Comparison of ENCODE assay signal across 10 mouse cellular contexts in the genomic region with DNA sequence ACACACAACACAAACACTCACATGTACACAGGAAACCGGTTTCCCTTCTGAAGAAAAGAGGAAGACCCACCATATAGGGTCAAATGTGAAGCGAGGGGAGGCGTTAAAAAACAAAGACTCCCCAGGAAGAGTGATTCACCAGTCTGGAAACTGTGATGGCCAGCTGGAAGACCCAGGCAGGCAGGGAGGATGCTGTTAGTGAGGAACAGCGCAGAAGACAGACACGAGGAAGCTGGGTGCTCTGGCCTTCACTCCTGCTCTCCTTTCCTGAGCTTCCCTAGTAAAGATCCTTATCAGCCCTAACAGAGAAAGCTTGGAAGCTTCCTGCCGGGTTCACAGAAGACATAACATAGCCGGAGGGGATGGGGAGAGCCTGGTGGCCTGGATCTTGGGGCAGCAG. TPM values are rescaled to one million over a fixed set of nuclear protein-coding genes. Genes with fewer than 3 reads are reported as not detected.
DNase-seq lines count a peak whose midpoint lies in the region; ATAC-seq and TF ChIP-seq lines count a peak whose summit lies in the region.
"Had no signal": no experiment of that assay in that cellular context is flagged by ENCODE, and none has a peak within 500 bp of the region (broad histone marks: within the 10 kb centered on the region; RNA-seq: fewer than 3 reads in every experiment).

No protein-coding gene starts in this region.

- H3K27me3 ChIP-seq in megakaryocyte, embryonic 14.5 days (replicated peaks) = peaks cover 26% of the 10 kb centered on the region
- no peaks in the 10 kb centered on the region for H3K27me3 ChIP-seq in limb, embryonic 10.5 days (ENCODE audit: low read depth, poor library complexity, severe bottlenecking)
- H3K27me3 ChIP-seq in stomach, postnatal 0 days (ENCODE audit: control insufficient read depth, insufficient read depth, low read length) = no peaks in the 10 kb centered on the region

- peaks cover 69% of the 10 kb centered on the region for H3K4me1 ChIP-seq in megakaryocyte, embryonic 14.5 days
- H3K4me1 ChIP-seq in limb, embryonic 10.5 days = peaks cover 70% of the 10 kb centered on the region
- peaks cover 7% of the 10 kb centered on the region for H3K4me1 ChIP-seq in stomach, postnatal 0 days (replicated peaks; ENCODE audit: control insufficient read depth, insufficient read depth)

- H3K9me3 ChIP-seq in megakaryocyte, embryonic 14.5 days = no peaks in the 10 kb centered on the region
- no peaks in the 10 kb centered on the region for H3K9me3 ChIP-seq in limb, embryonic 10.5 days (replicated peaks)
- H3K9me3 ChIP-seq in stomach, postnatal 0 days (ENCODE audit: control insufficient read depth, low read length) = no peaks in the 10 kb centered on the region

- TF ChIP-seq CTCF in stomach, postnatal 0 days (IDR thresholded peaks at IDR 0.05; ENCODE audit: low read depth) = no peak

- ATAC-seq in megakaryocyte, adult 5-6 weeks (ENCODE audit: poor library complexity, severe bottlenecking) = no peak
- no peak for ATAC-seq in stomach, postnatal 0 days (ENCODE audit: low FRiP score, low TSS enrichment)

- no peaks in the 10 kb centered on the region for H3K36me3 ChIP-seq in megakaryocyte, embryonic 14.5 days (replicated peaks; ENCODE audit: low read length)
- H3K36me3 ChIP-seq in limb, embryonic 10.5 days = peaks cover 40% of the 10 kb centered on the region
- no peaks in the 10 kb centered on the region for H3K36me3 ChIP-seq in stomach, postnatal 0 days (ENCODE audit: control insufficient read depth, insufficient read depth, low read length)

- no peak overlapping the region for H3K4me2 ChIP-seq in stomach, postnatal 0 days (replicated peaks; ENCODE audit: low read depth)

- TF ChIP-seq EP300 in stomach, postnatal 0 days (optimal IDR thresholded peaks at IDR 0.05) = no peak

- H3K4me3 ChIP-seq in megakaryocyte, embryonic 14.5 days (replicated peaks) = peak overlapping the region; percentile 50
- no peak overlapping the region for H3K4me3 ChIP-seq in limb, embryonic 10.5 days
- H3K4me3 ChIP-seq in stomach, postnatal 0 days (ENCODE audit: low read depth, low read length) = no peak overlapping the region

- H3K9ac ChIP-seq in stomach, postnatal 0 days (ENCODE audit: low read length) = peak overlapping the region; percentile 3; the same call in 1 of the 2 replicates

- WGBS in limb, embryonic 10.5 days = 47% methylated on average over 7 of the region's 7 CpGs
- WGBS in stomach, postnatal 0 days = 42% methylated on average over 7 of the region's 7 CpGs

- H3K27ac ChIP-seq in limb, embryonic 10.5 days = peak overlapping the region; percentile 63; the same call in 1 of the 2 replicates
- H3K27ac ChIP-seq in stomach, postnatal 0 days (replicated peaks) = peak overlapping the region; percentile 49

- DNase-seq in adrenal gland, adult 2 months = peak; percentile 47
- DNase-seq in adrenal gland, postnatal 25 days = no peak
- DNase-seq in limb, embryonic 10.5 days (ENCODE audit: low spot score) = no peak
- no peak for DNase-seq in stomach, postnatal 0 days (ENCODE audit: low spot score)
- no peak for DNase-seq in cerebellum, postnatal 10 days
- no peak for DNase-seq in cerebellum, adult 9-10 months
- DNase-seq: gastrocnemius, postnatal 25 days; thymus, adult 18-20 months had no signal

RNA-seq across cellular contexts. Expression of a gene that starts 12.0 kb away (rescaled TPM):
- 10 to 100 TPM; 24.9 to 54.1 TPM for total RNA-seq in adrenal gland, adult 2 months (2021)
- polyA plus RNA-seq in adrenal gland, adult 2 months (2012; rRNA removed) = 59.7 and 90.9 TPM in 2 replicates
- total RNA-seq in adrenal gland, postnatal 25 days (2021) = 33.7 and 36.9 TPM in 2 replicates
- 10.5 and 16.0 TPM in 2 replicates for polyA plus RNA-seq in megakaryocyte, embryonic 14.5 days (2012; ENCODE audit: insufficient read depth, low replicate concordance)
- 0.76 and 2.1 TPM in 2 replicates for total RNA-seq in megakaryocyte, adult 5-6 weeks (2015)
- total RNA-seq in megakaryocyte, adult 5-6 weeks (2017) = 2.0 and 2.6 TPM in 2 replicates
- 37.9 and 55.9 TPM in 2 replicates for polyA plus RNA-seq in limb, embryonic 10.5 days (2016; fragmentation: Nextera tagmentation; extraction: Ambion mirVana)
- 14.9 and 15.8 TPM in 2 replicates for polyA plus RNA-seq in stomach, postnatal 0 days (2015; fragmentation: Nextera tagmentation; extraction: Ambion mirVana)

RNA-seq across cellular contexts. Expression of a gene that starts 44.6 kb away (rescaled TPM):
- total RNA-seq in adrenal gland, adult 2 months (2021) = 100 to 1,000 TPM; 145 to 172 TPM
- 17.1 and 23.2 TPM in 2 replicates for polyA plus RNA-seq in adrenal gland, adult 2 months (2012; rRNA removed)
- total RNA-seq in adrenal gland, postnatal 25 days (2021) = 148 and 170 TPM in 2 replicates
- 1.8 and 5.9 TPM in 2 replicates for polyA plus RNA-seq in megakaryocyte, embryonic 14.5 days (2012; ENCODE audit: insufficient read depth, low replicate concordance)
- total RNA-seq in megakaryocyte, adult 5-6 weeks (2015) = 126 and 151 TPM in 2 replicates
- 165 and 172 TPM in 2 replicates for total RNA-seq in megakaryocyte, adult 5-6 weeks (2017)
- polyA plus RNA-seq in limb, embryonic 10.5 days (2016; fragmentation: Nextera tagmentation; extraction: Ambion mirVana) = 172 and 193 TPM in 2 replicates
- 98.1 TPM in 2 replicates for polyA plus RNA-seq in stomach, postnatal 0 days (2015; fragmentation: Nextera tagmentation; extraction: Ambion mirVana)

RNA-seq across cellular contexts. Expression of a gene that starts 44.7 kb away (rescaled TPM):
- total RNA-seq in adrenal gland, adult 2 months (2021) = 100 to 1,000 TPM in 1 of 2 experiments, 10 to 100 TPM in 1; 73.0 to 102 TPM
- polyA plus RNA-seq in adrenal gland, adult 2 months (2012; rRNA removed) = 20.7 and 22.2 TPM in 2 replicates
- 71.7 and 97.0 TPM in 2 replicates for total RNA-seq in adrenal gland, postnatal 25 days (2021)
- 3.7 TPM in 1 of 2 replicates, not detected in the other for polyA plus RNA-seq in megakaryocyte, embryonic 14.5 days (2012; ENCODE audit: insufficient read depth, low replicate concordance)
- 38.5 and 53.7 TPM in 2 replicates for total RNA-seq in megakaryocyte, adult 5-6 weeks (2015)
- total RNA-seq in megakaryocyte, adult 5-6 weeks (2017) = 27.6 and 40.8 TPM in 2 replicates
- polyA plus RNA-seq in limb, embryonic 10.5 days (2016; fragmentation: Nextera tagmentation; extraction: Ambion mirVana) = 115 and 146 TPM in 2 replicates
- 55.5 and 61.9 TPM in 2 replicates for polyA plus RNA-seq in stomach, postnatal 0 days (2015; fragmentation: Nextera tagmentation; extraction: Ambion mirVana)

RNA-seq across cellular contexts. Expression of a gene that starts 50.0 kb away (rescaled TPM):
- not detected for total RNA-seq in adrenal gland, adult 2 months (2021)
- polyA plus RNA-seq in adrenal gland, adult 2 months (2012; rRNA removed) = not detected in 2 replicates
- not detected in 2 replicates for total RNA-seq in adrenal gland, postnatal 25 days (2021)
- polyA plus RNA-seq in megakaryocyte, embryonic 14.5 days (2012; ENCODE audit: insufficient read depth, low replicate concordance) = not detected in 2 replicates
- not detected in 2 replicates for total RNA-seq in megakaryocyte, adult 5-6 weeks (2015)
- not detected in 2 replicates for total RNA-seq in megakaryocyte, adult 5-6 weeks (2017)
- not detected in 2 replicates for polyA plus RNA-seq in limb, embryonic 10.5 days (2016; fragmentation: Nextera tagmentation; extraction: Ambion mirVana)
- not detected in 2 replicates for polyA plus RNA-seq in stomach, postnatal 0 days (2015; fragmentation: Nextera tagmentation; extraction: Ambion mirVana)
- total RNA-seq: gastrocnemius, postnatal 25 days had no signal
